Mouse (Mus musculus) right cerebral cortex, postnatal 4 days (tissue): ENCODE measurements at regions not wholly inside any gene's neighbourhood (a gene's known extent, or its start where the extent isn't known, plus 50 kb on each side); places are given as distances from the start of the nearest gene placed in this dataset.

ENCODE experiments used
- DNase-seq: peaks from one replicate; pipeline ENCODE4 v3.0.0-alpha.2; 2022

DNA sequence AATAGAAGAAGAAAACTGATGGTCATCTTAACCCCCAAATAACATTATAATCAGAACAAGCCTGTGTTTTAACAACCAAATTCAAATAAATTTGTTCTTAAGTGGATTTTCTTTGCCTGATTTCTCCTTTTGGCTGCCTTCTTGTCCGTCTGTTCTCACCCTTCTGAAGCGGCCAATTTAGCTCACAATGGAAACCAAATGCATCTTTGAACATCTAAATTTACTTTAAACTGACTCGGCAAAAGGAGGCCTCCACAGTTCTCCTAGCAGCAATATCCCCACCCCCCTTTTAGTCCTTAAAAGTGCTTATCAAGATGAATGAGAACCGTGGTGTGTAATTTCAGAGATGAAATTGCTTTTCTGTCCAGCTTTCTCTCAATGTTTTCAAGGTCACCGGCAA is 389.6 kb upstream of the Adamts16 start:
- DNase-seq, result no peak

GRCm38 (mm10) chr13:71214776-71215175 is 373.2 kb upstream of the Adamts16 start:
- DNase-seq, result no peak

DNA sequence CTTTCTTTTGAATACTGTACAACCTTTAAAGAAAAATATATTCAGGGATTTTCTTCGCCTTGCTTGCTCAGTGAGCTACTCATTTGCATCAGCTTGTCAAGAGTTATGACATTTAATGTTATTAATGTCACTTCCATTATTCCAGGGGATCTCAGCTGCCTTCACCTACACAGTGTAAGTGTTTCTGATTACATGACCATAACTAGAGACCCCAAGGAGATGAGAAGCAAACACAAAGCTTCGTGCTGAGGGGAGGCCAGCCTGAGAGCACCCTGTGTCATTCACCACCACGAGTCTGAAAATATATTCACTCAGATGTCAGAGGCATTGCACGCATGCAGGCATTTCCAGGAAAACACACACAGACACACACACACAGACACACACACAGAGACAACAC is 369.8 kb upstream of the Adamts16 start:
- no peak for DNase-seq

DNA sequence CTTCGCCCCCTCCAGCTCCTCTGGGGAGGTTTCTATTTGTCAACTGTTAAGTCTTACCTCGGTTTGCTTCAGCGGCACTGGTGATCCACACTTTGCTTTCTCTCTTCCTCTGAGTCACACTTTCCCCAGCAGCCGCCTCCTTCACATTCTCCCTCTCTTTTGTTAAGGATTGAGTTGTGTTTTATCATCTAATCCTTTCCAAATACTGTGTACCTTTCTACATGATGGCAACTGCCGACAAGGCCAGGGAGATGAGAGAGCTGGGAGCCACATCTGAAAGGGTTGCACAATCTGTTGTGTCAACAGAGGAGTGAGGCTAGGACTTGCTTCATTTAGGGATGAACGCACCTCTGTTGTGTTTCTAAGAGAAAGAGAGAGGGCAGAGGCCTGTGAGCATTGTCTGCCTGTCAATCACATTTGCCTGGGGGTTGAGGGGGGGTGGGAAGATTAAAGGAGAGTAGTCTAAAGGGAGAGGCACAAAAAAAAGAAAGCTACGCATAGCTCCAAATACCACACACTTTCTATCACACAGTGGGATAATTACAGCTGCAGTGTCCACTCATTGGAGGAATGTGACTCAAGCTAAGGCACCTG is 369.1 kb upstream of the Adamts16 start:
- DNase-seq, result no peak

DNA sequence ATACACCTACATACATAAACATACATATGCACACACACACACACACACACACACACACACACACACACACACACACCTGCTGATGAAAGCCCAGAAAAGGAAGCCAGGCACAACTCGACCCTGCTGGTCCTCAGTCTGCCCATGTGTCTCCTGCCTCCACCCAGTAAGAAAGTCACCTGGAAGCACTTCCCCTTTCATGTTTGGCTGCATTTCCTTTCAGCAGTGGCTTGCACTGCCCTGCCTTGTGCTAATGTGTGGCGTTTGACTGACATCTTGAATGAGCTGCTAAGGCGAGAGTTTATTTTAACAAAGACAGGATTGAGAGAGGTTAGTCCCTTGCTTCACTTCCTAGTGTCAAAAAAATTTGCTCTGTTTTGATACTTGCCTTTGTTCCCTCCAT is 364.1 kb upstream of the Adamts16 start:
- DNase-seq, result no peak

- no peak for DNase-seq
Observed at GRCm38 (mm10) chr13:71200656-71201055, 359.0 kb upstream of the Adamts16 start.

DNA sequence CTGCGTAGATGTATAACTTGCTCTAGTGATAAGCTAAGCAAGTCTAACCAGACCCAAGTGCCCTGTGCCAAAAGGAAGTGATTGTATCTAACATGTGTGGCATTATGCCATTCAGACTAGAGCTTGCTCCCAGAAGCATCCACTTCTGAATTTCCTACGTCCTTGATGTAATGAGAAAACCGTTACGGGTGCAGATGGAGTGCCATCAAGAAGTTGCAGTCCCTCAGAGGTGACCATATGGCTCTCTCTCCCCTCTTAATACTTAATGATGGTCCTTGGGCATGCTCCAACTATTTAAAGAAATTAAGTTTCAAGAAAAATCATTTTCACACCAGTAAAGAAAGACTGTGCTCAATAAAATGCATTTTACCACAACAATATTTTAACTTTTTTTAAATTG is 354.1 kb upstream of the Adamts16 start:
- no peak for DNase-seq

- DNase-seq, result no peak
Observed at GRCm38 (mm10) chr13:71184500-71184899, 342.9 kb upstream of the Adamts16 start.

DNA sequence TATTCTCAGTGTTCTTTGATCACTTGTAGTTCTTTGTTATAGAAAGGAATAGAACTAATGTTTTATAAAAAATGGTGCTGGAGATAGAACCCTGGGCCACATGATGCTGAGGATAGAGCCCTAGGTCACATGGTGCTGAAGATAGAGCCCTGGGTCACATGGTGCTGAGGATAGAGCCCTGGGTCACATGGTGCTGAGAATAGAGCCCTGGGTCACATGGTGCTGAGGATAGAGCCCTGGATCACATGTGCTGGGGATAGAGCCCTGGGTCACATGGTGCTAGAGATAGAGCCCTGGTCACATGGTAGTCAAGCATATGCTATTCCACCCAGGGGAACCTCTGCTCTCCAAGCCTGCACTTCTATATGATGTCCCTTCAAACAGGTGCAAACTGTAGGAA is 337.5 kb upstream of the Adamts16 start:
- no peak for DNase-seq

GRCm38 (mm10) chr13:71174335-71174734 is 332.7 kb upstream of the Adamts16 start:
- no peak for DNase-seq

DNA sequence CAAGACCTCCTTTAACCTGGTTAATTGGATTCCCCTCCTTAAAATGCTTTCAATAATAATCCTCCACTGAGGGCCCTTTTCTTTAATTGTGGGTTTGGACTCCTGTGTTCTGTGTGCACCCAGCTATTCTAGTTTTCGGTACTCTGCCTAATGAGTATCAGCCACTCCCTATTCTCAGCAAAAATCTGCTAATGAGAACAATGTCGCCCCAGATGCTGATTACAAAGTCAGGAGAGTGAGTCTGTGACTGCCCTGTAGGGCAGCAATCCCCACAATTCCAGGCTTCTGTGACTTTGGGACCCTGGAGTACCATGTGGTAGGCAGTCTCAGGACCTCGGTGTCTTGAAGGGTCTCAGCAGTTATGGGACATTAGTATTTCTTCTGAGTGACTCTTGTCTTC is 324.6 kb upstream of the Adamts16 start:
- DNase-seq, result no peak

DNA sequence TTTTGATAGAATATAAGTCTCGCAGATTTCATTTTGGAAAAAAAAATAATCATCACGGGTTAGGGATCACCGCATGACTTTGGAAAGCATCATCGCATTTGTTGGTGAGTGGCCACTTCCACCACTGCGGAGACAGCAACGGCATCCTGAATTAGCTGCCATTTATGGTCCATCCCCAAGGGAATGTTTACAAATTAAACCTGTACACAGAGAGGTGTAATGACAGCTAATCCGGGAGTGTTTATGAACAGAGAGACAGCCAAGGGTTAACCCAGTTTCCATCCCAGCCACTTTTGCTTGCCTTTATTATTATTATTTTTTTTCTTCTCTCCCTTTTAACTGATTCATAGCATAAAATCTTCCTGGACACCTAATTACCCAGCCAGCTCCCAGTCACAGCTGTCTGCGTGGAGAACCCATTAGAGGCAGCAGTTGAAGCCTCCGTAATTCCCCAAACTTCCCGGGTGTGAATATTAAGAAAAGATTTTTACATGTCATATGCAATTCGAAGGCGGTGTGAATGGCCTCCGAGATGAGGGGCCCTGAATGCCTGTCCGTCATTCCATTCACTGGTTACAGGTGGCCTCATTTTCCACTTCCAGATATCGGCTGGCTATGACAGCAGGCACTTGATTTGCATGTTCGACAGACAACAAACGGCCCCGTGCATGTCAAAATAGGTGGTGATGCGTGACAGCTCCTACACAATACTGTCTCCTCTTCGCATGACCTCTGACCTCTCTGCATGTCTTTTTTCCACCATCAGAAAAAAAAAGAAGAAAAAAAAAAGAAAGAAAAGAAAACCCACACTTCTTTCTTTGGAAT is 323.7 kb upstream of the Adamts16 start:
- no peak for DNase-seq

GRCm38 (mm10) chr13:71164012-71164411 is 322.4 kb upstream of the Adamts16 start:
- no peak for DNase-seq

DNA sequence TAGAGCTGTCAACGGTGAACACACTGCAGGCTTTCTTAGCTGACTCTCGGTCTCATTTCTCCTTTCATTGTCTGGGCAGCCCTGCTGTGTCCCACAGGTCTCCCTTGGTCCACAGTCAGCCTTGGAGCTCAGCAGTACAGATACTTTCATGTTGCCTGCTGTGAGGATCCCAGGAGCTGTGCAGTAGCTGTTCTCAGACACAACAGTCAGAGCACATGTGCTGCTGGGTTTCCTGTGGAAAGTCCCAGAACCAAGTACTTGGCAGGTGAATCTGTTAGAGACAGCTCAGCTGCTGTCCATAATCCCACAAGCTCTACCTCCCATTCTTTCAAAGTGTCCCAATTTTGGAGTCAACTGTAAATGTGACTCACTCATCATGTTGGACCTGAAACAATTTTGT is 321.3 kb upstream of the Adamts16 start:
- no peak for DNase-seq

- DNase-seq, result no peak
Observed at GRCm38 (mm10) chr13:71158300-71158860, 316.8 kb upstream of the Adamts16 start.

DNA sequence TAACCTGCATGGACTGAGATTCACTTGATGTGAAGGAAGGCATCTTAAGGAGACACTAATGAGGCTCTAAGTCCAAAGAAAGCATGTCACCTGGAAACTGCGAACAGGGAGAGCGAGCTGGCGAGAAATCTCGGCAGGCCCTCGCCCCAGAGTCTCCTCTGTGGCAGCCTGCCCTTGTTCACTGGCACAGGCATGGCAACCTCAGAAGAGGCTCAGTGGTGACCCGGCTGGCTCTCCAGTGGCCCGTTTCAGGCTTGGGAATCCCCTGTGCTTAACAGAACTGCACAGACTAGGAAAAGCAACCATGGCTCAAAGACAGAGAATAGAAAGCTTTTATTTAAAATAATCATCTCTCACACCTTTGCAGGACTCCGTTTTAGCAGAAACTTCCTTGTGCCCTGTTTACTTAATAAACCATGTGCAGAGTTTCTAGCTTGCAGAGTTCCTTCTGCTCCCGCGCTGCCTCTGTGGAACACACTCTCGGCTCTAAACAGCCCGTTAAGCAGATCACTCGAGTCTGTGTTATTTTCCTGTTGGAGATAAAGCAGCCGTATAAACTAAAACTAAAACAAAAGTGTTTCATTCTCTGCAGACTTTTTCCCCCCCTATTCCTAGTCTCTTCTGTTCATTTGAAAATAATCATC is 316.2 kb upstream of the Adamts16 start:
- peak; percentile 20 for DNase-seq

GRCm38 (mm10) chr13:71150092-71150491 is 308.5 kb upstream of the Adamts16 start:
- no peak for DNase-seq

DNA sequence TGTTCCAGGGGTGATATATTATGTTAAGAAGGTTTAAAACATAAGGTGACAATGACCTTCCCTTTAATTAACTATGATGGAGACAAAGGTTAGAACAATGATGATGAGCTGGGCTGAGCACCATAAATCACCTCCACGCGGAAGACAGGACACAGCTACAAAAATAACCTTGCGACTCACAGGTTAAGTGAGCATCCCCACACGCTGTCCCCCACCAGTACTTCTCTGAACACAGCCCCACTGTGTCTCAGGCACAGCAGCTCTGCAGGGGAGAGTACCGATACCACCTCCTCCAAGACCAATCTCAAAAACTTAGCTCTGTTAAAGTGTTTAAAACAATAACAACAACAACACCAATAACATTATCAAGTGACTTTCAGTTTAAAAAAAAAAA is 307.7 kb upstream of the Adamts16 start:
- no peak for DNase-seq

- DNase-seq, result no peak
Observed at GRCm38 (mm10) chr13:71148491-71149302, 307.1 kb upstream of the Adamts16 start.

DNA sequence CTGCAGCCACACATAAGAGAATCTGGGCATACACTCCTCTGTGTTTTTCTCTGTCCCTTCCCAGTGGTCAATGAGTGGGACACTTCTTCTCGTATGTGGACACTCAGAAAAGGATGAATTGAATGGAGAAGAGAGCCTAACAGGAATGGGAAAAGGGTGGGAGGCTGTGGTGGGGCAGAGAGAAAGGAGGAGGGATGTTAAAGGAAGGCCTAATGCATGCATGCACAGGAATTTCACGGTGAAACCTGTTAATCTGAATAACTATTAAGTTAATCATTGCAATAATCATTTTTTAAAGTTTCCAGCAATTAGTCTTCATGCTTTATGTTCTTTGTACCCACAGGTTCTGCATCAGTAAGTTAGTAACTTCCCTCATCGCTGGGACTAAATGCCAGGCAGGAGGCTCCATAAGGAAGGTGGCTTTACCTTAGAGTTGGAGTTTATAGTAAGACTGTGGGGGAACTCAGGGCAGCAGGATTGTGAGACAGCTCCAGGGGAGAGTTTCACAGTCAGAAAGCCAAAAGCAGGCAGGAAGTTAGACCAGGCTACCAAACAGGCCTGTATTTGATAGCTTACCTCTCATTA is 305.3 kb upstream of the Adamts16 start:
- DNase-seq, result no peak

GRCm38 (mm10) chr13:71138745-71139312 is 297.2 kb upstream of the Adamts16 start:
- DNase-seq, result no peak

GRCm38 (mm10) chr13:71135940-71136632 is 294.5 kb upstream of the Adamts16 start:
- DNase-seq, result no peak
